Mouse (Mus musculus) olfactory bulb, adult 2 months (tissue): Measurements from ENCODE around the gene Sox2.

ENCODE experiments used
- CTCF ChIP-seq: fragments of 200-500 bp; IDR thresholded peaks from 2 replicates; pipeline ENCODE4 v1.5.1; 2012; ENCODE audit warnings: low read depth, mild to moderate bottlenecking, low read length, moderate library complexity; ENCODE audit not compliant: insufficient read depth
- POLR2A ChIP-seq: fragments of 200-500 bp; IDR thresholded peaks from 2 replicates; pipeline ENCODE4 v1.6.1; 2012; ENCODE audit warnings: mild to moderate bottlenecking, low read depth, low read length, moderate library complexity; ENCODE audit not compliant: insufficient read depth

DNA sequence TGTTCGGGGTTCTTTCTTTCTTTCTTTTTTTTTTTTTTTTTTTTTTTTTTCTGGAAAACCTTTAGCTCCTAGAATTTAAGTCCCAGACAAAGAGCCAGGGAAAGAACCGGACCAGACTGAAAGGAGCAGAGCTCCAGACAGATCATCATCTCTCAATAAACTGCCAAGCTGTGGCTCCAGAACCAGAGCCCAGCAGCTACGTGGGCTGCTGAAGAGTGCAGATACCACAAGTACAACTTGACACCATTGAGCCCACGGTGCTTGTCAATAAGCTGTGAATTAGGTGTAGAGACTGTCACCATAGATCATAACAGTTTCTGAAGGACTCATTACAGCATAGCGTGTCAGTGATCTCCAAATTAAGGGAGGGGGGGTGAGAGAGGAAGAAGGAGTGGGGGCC lies 7.1 kb upstream of the Sox2 start:
- no peak for TF ChIP-seq POLR2A
- no peak for TF ChIP-seq CTCF
